Mouse (Mus musculus) natural killer cell, adult 2 months (primary cell): ENCODE results near the gene Rp2.
A peak's percentile ranks its signal among the peaks of the same experiment; 100 is the strongest.
"Not testable (repeated sequence)": the region's sequence is repeated elsewhere in the genome, so short reads cannot be mapped to it uniquely, and the experiment has no call there.

Source experiments
- DNase-seq, 2 experiments: peaks; one replicate each; pipeline ENCODE4 v3.0.0; 2022; ENCODE audit warnings: low spot score in 2 of 2

Rp2 gene

GRCm38 (mm10) chrX:20364391-20365365 is at the start of gene Rp2:
TSS of gene Rp2 (plus strand) at chrX:20364481.
- peak; percentile 71 to 79 for DNase-seq

GRCm38 (mm10) chrX:20332756-20333155 is 31.5 kb upstream of the Rp2 start:
- no peak for DNase-seq

GRCm38 (mm10) chrX:20335722-20336121 is 28.6 kb upstream of the Rp2 start:
- DNase-seq, result peak; percentile 13 to 60

- peak in 1 of 2 experiments; percentile 26 for DNase-seq
Observed at GRCm38 (mm10) chrX:20344980-20345379, 19.3 kb upstream of the Rp2 start.

GRCm38 (mm10) chrX:20346355-20346754 is 17.9 kb upstream of the Rp2 start:
- no peak for DNase-seq

- not testable (repeated sequence) for DNase-seq
Observed at GRCm38 (mm10) chrX:20350241-20350640, 14.0 kb upstream of the Rp2 start.

- peak in 1 of 2 experiments; percentile 39 for DNase-seq
Observed at GRCm38 (mm10) chrX:20355283-20355682, 9.0 kb upstream of the Rp2 start.

GRCm38 (mm10) chrX:20356309-20356708 is 8.0 kb upstream of the Rp2 start:
- DNase-seq, result no peak

GRCm38 (mm10) chrX:20366036-20366435 is 1.8 kb downstream of the Rp2 start:
- no peak for DNase-seq

- DNase-seq, result no peak
Observed at GRCm38 (mm10) chrX:20379347-20380014, 15.2 kb downstream of the Rp2 start.

- DNase-seq, result no peak
Observed at GRCm38 (mm10) chrX:20382260-20382659, 18.0 kb downstream of the Rp2 start.

GRCm38 (mm10) chrX:20387006-20387405 is 22.7 kb downstream of the Rp2 start:
- DNase-seq, result no peak

GRCm38 (mm10) chrX:20391964-20392363 is 27.7 kb downstream of the Rp2 start:
- not testable (repeated sequence) for DNase-seq

GRCm38 (mm10) chrX:20392942-20393341 is 28.7 kb downstream of the Rp2 start:
- no peak for DNase-seq

GRCm38 (mm10) chrX:20404068-20404467 is 39.8 kb downstream of the Rp2 start:
- peak in 1 of 2 experiments; percentile 1 for DNase-seq

GRCm38 (mm10) chrX:20406909-20407308 is 42.6 kb downstream of the Rp2 start:
- DNase-seq, result no peak

GRCm38 (mm10) chrX:20407676-20408075 is 43.4 kb downstream of the Rp2 start:
- no peak for DNase-seq

- DNase-seq, result no peak
Observed at GRCm38 (mm10) chrX:20411382-20411781, 47.1 kb downstream of the Rp2 start.

GRCm38 (mm10) chrX:20412221-20412620 is 47.9 kb downstream of the Rp2 start:
- DNase-seq, result no peak

GRCm38 (mm10) chrX:20414885-20415622 is 50.8 kb downstream of the Rp2 start:
- no peak for DNase-seq

GRCm38 (mm10) chrX:20418461-20418860 is 54.2 kb downstream of the Rp2 start:
- no peak for DNase-seq

- DNase-seq, result no peak
Observed at GRCm38 (mm10) chrX:20419536-20419935, 55.3 kb downstream of the Rp2 start.
